Mouse (Mus musculus): ENCODE data around the gene Zfp654.
A peak's percentile ranks its signal among the peaks of the same experiment; 100 is the strongest.

Gene Zfp654

DNA sequence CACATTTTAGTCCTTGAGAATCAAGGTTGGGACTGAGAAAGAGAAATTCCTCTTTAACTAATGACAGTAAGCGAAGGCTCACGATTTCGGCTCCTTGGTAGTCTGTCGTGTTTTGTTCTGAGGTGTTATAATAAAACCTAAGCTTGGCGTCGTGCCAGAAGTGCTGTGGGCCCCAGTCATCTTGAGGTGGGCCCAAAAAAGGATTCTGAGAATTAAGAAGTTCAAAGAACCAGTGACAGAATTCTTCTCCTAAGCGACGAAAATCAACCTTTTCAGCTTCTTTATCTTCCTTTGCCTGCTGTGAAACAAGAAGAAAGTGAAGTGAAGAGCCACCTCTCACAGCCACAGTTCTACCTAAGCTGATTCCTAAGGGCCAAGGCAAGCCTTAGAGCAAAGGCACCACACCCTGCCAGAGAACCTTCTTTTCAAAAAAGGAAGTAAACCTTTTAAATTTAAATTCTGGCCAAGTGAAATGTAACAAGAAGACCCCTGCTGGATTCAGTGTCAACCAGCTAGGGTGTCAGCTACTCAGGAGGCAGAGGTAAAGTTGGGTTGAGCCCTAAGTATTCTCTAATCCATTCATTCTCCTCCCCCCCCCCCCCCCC lies 84.7 kb downstream of the Zfp654 start:
- DNase-seq (ENCODE audit: low spot score), result no peak

DNA sequence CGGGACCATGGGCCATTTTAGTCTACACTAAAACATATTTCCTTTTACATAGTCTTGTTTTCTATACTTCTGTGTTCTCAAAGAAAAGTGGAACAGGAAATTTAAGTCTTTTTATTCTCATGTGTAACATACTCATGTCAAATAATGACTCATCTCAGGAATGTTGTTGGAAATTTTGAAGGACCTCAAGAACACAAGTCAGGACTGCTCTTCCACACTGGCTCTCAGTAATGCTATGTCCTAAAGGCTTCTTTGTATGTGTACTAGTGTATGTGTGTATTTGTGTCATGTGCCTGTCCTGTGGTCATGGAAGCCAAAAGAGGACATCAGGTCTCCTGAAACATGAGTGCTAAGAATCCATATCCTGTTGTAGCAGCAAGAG lies 92.2 kb downstream of the Zfp654 start:
- no peak for DNase-seq (ENCODE audit: low spot score)

DNA sequence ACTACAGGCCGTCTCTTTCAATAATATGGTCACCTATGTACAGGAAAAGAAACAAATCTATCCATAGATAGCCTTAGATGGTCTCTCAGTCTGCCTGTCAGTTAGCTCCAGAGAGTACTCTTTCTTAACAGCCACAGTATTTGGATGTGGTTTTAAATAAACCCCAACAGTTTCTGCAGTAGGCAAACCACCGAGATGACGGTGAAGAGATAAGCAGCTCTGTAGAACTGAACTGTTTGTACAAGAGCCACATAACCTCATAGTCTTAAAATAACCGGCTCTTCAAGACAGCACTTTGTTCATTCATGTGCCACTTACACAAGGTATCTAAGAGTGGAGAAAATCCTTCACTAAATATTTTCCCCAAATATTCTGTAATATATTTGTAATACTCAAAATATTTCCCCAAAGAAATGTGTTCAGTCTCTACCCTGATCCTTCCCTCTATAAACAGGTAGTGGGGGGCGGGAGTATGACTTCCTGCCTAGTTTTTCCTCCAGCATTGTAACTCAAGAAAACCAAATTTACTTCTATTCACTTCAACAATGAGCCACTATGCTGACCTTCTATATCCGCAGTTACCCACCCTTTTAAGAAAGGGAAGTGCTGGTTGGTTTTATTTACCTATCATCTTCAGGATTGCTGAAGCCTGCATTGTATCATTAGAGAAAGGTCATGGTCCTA lies 92.7 kb downstream of the Zfp654 start:
- DNase-seq (ENCODE audit: low spot score), result no peak

DNA sequence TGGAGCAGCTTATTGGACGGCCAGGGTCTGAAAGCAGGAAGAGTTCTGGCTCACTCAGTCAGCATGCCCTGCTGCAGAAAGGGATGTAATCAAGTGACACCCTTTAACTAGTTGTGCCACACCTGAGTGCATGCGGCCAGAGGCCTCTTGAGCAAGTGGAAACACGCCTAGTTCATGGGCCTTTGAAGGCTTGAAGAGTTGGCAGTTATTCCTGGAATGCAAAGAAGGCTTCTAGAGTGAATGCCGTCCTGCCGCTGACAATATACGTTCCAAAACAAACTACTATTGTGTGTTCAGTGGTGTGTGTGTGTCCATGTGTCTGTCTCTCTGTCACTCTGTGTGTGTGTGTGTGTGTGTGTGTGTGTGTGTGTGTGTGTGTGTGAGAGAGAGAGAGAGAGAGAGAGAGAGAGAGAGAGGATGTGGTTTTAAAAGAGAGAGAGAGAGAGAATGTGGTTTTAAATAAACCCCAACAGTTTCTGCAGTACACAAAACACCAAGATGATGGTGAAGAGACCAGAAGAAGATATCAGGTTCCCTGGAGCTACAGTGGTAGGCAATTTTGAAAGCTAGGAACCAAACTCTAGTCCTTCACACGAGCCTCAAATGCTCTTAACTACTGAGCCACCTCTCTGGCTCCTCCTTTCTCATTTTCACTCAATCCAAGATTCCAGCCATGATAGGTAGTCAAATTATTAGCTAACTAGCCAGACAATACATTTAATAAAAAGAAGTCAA lies 93.6 kb downstream of the Zfp654 start:
- DNase-seq (ENCODE audit: low spot score), result no peak

DNA sequence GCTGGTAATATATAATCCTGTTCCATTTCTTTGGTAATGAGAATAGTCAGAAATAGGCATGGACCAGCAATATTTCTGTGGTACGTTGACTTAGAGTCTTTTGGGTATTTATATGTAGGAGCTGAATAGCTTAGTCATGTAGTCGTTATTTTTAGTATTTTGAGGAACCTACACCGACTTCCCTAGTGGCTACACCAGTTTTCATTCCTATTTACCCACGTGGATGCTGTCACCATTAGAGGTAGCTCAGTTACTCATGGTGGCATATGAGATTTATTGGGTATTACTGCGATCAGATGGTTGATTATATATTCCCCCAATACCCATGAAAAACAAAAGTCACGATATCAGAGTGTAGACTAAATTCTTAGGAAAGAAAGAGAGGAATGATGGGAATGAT lies 95.1 kb downstream of the Zfp654 start:
- no peak for DNase-seq (ENCODE audit: low spot score)

DNA sequence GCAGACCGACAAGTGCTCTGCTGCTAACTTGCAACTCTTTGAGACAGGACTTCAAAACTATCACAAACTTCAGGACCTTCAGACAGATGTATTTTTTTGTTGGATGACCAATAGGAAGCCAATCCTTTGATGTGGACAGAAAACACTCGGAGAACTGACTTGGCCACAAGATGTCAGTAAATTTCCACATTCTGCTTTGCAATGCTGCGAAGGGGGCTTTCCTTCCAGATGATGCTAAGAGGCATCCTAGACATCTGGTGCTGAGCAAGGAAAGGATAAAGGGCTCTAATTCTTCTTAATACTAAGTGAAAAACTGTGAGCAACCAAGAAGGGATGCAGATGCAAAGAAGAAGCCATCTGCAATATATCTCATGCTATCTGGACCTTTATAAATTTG lies 96.7 kb downstream of the Zfp654 start:
- no peak for DNase-seq (ENCODE audit: low spot score)

DNA sequence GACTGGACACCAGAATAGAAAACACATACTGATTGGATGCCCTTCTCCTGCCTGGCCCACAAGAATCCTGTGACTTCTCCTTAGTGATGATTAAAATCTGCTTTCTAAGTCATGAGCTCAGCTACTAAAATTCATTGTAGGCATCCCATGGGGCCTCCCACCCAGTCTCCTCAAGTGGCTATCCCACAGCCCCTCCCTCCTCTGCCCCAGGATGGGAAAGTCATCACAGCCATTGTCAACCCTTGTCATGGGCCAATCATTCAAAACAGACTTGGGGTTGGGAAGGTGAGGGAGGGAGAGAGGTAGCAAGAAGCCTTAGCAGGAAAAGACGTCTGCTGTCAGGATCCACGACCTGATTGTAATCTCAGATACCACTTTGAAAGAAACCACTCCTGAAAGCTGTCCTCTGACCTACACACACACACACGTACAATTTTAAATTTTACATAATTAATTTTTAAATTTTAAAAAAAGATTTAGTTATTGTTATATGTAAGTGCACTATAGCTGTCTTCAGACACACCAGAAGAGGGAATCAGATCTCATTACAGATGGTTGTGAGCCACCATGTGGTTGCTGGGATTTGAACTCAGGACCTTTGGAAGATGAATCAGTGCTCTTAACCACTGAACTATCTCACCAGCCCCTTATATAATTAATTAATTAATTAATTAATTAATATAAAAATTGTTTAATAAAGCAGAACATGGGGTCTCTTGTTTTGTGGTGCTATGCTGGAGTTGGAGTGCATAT lies 97.3 kb downstream of the Zfp654 start:
- DNase-seq (ENCODE audit: low spot score), result no peak

DNA sequence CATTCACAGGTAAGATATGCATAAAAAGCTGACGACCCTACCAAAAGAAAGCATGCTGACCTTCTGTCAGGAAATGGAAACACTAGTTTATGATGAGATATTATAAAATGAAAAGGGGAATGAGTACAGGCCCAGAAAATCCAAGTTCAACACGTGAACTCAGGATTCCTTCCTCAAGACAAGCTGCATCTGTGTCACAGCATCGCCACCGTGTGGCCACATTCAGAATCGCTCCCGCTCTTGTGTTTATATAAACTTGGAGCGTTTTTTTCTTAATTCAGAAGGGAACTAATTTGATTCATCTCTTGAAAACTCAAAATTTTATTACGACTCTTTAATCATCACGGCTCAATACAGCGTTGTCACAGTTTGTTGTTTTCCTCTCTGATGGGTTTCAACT lies 103.2 kb downstream of the Zfp654 start:
- DNase-seq (ENCODE audit: low spot score), result peak; percentile 84

DNA sequence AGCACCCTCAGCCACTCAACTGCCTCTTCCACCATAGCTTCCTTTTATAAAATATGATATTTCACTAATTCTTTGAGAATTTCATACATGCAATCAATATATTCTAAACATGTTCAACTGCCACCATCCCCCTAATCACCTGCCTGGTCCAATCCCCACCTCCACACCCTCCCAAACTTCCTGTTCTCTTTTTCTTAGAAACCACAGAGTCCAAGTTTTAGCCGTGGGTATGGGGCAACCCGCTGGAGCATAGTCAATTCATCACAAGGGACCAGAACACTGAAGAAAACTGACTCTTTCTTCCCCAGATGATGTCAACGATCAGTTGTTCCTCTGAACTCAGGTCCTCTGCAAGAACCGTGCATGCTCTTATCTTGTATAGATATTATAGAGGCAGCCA lies 106.4 kb downstream of the Zfp654 start:
- no peak for DNase-seq (ENCODE audit: low spot score)

DNA sequence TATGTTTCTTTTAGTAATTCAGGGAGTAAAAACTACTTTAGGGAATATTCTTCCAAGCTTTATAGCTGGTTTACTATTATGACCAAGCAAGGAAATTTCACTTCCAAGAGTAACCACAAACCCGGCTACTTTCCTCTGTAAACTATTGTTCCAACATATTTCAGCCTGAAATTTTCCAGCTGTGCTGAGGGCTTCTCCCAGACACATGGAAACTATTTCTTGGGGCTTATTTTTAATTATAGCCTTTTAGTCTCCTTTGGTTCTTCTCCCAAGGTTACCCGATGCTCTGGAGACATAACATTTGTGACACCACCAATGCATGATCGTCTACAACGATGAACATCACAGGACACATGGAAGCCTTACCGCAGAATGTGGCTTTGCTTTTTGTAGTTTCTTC lies 114.2 kb downstream of the Zfp654 start:
- no peak for DNase-seq (ENCODE audit: low spot score)
